17 mouse cellular contexts compared by ENCODE assay signal in the genomic region with DNA sequence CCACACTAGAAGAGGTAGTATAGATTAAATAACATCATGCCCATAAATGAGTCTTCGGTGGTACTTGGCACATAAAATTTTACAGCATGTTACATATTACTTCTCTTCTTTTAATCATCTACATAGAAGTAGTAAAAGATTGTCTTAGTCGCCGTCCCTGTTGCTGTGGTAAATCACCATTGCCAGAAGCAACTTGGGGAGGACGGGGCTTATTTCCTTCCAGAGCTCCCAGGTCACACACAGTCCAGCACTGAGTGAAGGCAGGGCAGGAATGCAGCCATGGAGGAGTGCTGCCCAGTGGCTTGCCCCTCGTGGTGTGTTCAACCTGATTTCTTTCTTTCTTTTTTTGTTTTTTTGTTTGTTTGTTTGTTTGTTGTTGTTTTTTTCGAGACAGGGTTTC.
"Had no signal": no experiment of that assay in that cellular context is flagged by ENCODE, and none has a peak within 500 bp of the region (broad histone marks: within the 10 kb centered on the region; RNA-seq: fewer than 3 reads in every experiment).

No protein-coding gene starts in this region.

- H3K9ac ChIP-seq: limb, embryonic 13.5 days; liver, embryonic 15.5 days; lung, embryonic 14.5 days; midbrain, embryonic 12.5 days; neural tube, embryonic 15.5 days had no signal

- H3K4me2 ChIP-seq: limb, embryonic 13.5 days; liver, embryonic 15.5 days; lung, embryonic 14.5 days; midbrain, embryonic 12.5 days; neural tube, embryonic 15.5 days had no signal

- DNase-seq: layer of hippocampus, adult 9-11 months; layer of hippocampus, postnatal 36 days; lung, embryonic 14.5 days; lung, postnatal 10 days; lung, postnatal 4 days; right cerebral cortex, adult 18-20 months; right cerebral cortex, postnatal 25 days; thymus, adult 18-20 months; thymus, postnatal 14 days had no signal

- H3K27me3 ChIP-seq: limb, embryonic 13.5 days; liver, embryonic 15.5 days; midbrain, embryonic 12.5 days; neural tube, embryonic 15.5 days had no signal

- H3K36me3 ChIP-seq: limb, embryonic 13.5 days; liver, embryonic 15.5 days; midbrain, embryonic 12.5 days; neural tube, embryonic 15.5 days had no signal

- ATAC-seq: hindbrain, embryonic 16.5 days; inflammation-experienced regulatory T-cells, adult 6 months; intestine, postnatal 0 days; midbrain, embryonic 16.5 days had no signal

- H3K9me3 ChIP-seq: limb, embryonic 13.5 days; liver, embryonic 15.5 days; midbrain, embryonic 12.5 days; neural tube, embryonic 15.5 days had no signal

- H3K27ac ChIP-seq: limb, embryonic 13.5 days; liver, embryonic 15.5 days; midbrain, embryonic 12.5 days; neural tube, embryonic 15.5 days had no signal

- H3K4me1 ChIP-seq: liver, embryonic 15.5 days had no signal

- H3K4me3 ChIP-seq: limb, embryonic 13.5 days; liver, embryonic 15.5 days; midbrain, embryonic 12.5 days; neural tube, embryonic 15.5 days had no signal
